8 mouse cellular contexts compared by ENCODE assay signal in the genomic region with DNA sequence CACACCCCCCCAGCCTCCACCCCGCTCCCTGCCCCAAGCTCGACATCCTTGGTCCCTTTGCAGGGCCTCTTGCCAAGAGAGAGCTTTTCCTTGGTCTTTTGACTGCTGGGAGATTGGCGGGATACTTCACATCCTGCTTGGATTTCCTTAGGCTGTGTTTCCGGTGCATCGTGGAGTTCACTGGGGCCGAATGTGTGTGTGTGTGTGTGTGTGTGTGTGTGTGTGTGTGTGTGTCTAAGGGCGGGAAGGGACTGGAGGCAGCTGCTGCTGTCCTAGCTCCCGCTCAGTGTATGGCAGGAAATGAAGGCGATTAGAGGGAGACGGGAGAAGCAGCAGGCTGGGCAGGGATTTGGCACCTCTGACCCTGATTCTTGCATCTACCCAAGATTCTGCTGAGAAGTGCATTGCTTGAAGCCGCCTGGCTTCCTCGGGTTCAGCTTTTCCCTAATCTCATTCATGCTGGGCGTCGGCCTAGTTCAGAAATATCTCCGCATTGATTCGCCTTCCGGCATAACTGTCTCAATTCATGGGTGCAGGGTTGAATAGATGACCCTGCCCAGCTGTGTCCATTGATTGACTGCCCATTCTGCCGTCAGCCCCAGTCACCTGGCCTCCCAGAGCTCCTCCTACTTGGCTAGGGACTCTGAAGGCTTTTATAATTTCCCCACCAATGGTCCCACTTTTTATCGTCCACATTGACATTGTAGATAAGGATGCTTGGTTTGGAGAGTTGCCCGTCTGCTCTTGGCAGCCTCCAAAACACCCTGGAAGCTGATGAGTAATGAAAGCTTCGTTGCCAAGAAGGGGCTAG. TPM values are rescaled to one million over a fixed set of nuclear protein-coding genes. Genes with fewer than 3 reads are reported as not detected.
A peak's percentile ranks its signal among the peaks of the same experiment; 100 is the strongest.
DNase-seq lines count a peak whose midpoint lies in the region; ATAC-seq and TF ChIP-seq lines count a peak whose summit lies in the region.

No protein-coding gene starts in this region.

- H3K4me3 ChIP-seq in heart, embryonic 11.5 days (ENCODE audit: low read depth, low read length) = no peak overlapping the region
- no peak overlapping the region for H3K4me3 ChIP-seq in lung, embryonic 14.5 days (ENCODE audit: low read depth, low read length)
- H3K4me3 ChIP-seq in stomach, embryonic 14.5 days (ENCODE audit: low read depth, low read length) = no peak overlapping the region

- no peaks in the 10 kb centered on the region for H3K27me3 ChIP-seq in heart, embryonic 11.5 days (ENCODE audit: control insufficient read depth, insufficient read depth, low read length)
- H3K27me3 ChIP-seq in lung, embryonic 14.5 days (ENCODE audit: insufficient read depth, low read length) = no peaks in the 10 kb centered on the region
- H3K27me3 ChIP-seq in stomach, embryonic 14.5 days (ENCODE audit: control insufficient read depth, insufficient read depth, low read length) = no peaks in the 10 kb centered on the region

- H3K9ac ChIP-seq in heart, embryonic 11.5 days (ENCODE audit: low read depth, low read length) = peak overlapping the region; percentile 30; the same call in 1 of the 2 replicates
- no peak overlapping the region for H3K9ac ChIP-seq in lung, embryonic 14.5 days
- no peak overlapping the region for H3K9ac ChIP-seq in stomach, embryonic 14.5 days (replicated peaks; ENCODE audit: low read depth, low read length)

- no peaks in the 10 kb centered on the region for H3K9me3 ChIP-seq in heart, embryonic 11.5 days (replicated peaks; ENCODE audit: control insufficient read depth, low read length)
- no peaks in the 10 kb centered on the region for H3K9me3 ChIP-seq in lung, embryonic 14.5 days (ENCODE audit: low read depth, low read length)
- no peaks in the 10 kb centered on the region for H3K9me3 ChIP-seq in stomach, embryonic 14.5 days (ENCODE audit: control insufficient read depth, low read depth, low read length)

- DNase-seq in urinary bladder, postnatal 36 days (ENCODE audit: low spot score in 2 of 2) = peak; percentile 52
- DNase-seq in urinary bladder, postnatal 25 days (ENCODE audit: low spot score) = no peak
- DNase-seq in embryo, embryonic 11 days = peak; percentile 54
- DNase-seq in kidney, adult 9 months = peak; percentile 78
- DNase-seq in lung, embryonic 14.5 days = peak; percentile 93
- DNase-seq in thymus, postnatal 36 days = no peak

- peak; percentile 75 for ATAC-seq in heart, embryonic 11.5 days (replicated peaks; ENCODE audit: insufficient number of reproducible peaks, low FRiP score, low TSS enrichment)
- ATAC-seq in lung, embryonic 14.5 days (ENCODE audit: insufficient read depth) = peak; percentile 93
- peak; percentile 70; the same call in 1 of the 2 replicates for ATAC-seq in stomach, embryonic 14.5 days (ENCODE audit: insufficient number of reproducible peaks, insufficient read depth, low FRiP score, low read depth)

- peaks cover 54% of the 10 kb centered on the region for H3K4me1 ChIP-seq in heart, embryonic 11.5 days (ENCODE audit: control insufficient read depth, insufficient read depth, low read length)
- H3K4me1 ChIP-seq in lung, embryonic 14.5 days (ENCODE audit: insufficient read depth) = peaks cover 54% of the 10 kb centered on the region
- H3K4me1 ChIP-seq in stomach, embryonic 14.5 days (ENCODE audit: control insufficient read depth, insufficient read depth, low read length) = peaks cover 36% of the 10 kb centered on the region

- H3K4me2 ChIP-seq in heart, embryonic 11.5 days = peak overlapping the region; percentile 14
- H3K4me2 ChIP-seq in lung, embryonic 14.5 days = peak overlapping the region; percentile 29; the same call in 1 of the 2 replicates
- no peak overlapping the region for H3K4me2 ChIP-seq in stomach, embryonic 14.5 days (replicated peaks; ENCODE audit: low read depth, low read length)

- H3K36me3 ChIP-seq in heart, embryonic 11.5 days (ENCODE audit: control insufficient read depth, insufficient read depth, low read length) = peaks cover 2% of the 10 kb centered on the region
- peaks cover 40% of the 10 kb centered on the region for H3K36me3 ChIP-seq in lung, embryonic 14.5 days (ENCODE audit: insufficient read depth)
- peaks cover 18% of the 10 kb centered on the region; the same call in 1 of the 2 replicates for H3K36me3 ChIP-seq in stomach, embryonic 14.5 days (ENCODE audit: control insufficient read depth, insufficient read depth, low read length)

- 40% methylated on average over 21 of the region's 21 CpGs for WGBS in heart, embryonic 11.5 days (ENCODE audit: insufficient replicate concordance)
- WGBS in lung, embryonic 14.5 days = 20% methylated on average over 21 of the region's 21 CpGs
- 28% methylated on average over 21 of the region's 21 CpGs for WGBS in stomach, embryonic 14.5 days

- no peak for TF ChIP-seq CTCF in lung, embryonic 14.5 days (IDR thresholded peaks at IDR 0.05; ENCODE audit: low read depth)

- peak overlapping the region; percentile 70 for H3K27ac ChIP-seq in heart, embryonic 11.5 days (ENCODE audit: low read depth, low read length)
- H3K27ac ChIP-seq in lung, embryonic 14.5 days (ENCODE audit: low read depth) = peak overlapping the region; percentile 92
- peak overlapping the region; percentile 81 for H3K27ac ChIP-seq in stomach, embryonic 14.5 days (ENCODE audit: low read length)

RNA-seq across cellular contexts. Expression of a gene that starts 9.6 kb away (rescaled TPM):
- polyA plus RNA-seq in heart, embryonic 11.5 days (2014; fragmentation: Nextera tagmentation; extraction: Ambion mirVana) = 24.4 and 31.7 TPM in 2 replicates
- polyA plus RNA-seq in lung, embryonic 14.5 days (2014; fragmentation: Nextera tagmentation; extraction: Ambion mirVana) = 25.4 and 27.0 TPM in 2 replicates
- polyA plus RNA-seq in stomach, embryonic 14.5 days (2014; fragmentation: Nextera tagmentation; extraction: Ambion mirVana) = 23.6 and 26.8 TPM in 2 replicates

RNA-seq across cellular contexts. Expression of a gene that starts 13.3 kb away (rescaled TPM):
- 2.4 and 9.0 TPM in 2 replicates for polyA plus RNA-seq in heart, embryonic 11.5 days (2014; fragmentation: Nextera tagmentation; extraction: Ambion mirVana)
- polyA plus RNA-seq in lung, embryonic 14.5 days (2014; fragmentation: Nextera tagmentation; extraction: Ambion mirVana) = 4.9 and 6.1 TPM in 2 replicates
- polyA plus RNA-seq in stomach, embryonic 14.5 days (2014; fragmentation: Nextera tagmentation; extraction: Ambion mirVana) = 3.5 and 5.6 TPM in 2 replicates

Comparison
In these comparisons a context has a peak if more than half of its experiments do, and no peak if none do; other contexts are left out.
1. DNase-seq: peak in urinary bladder, postnatal 36 days (2 of 2), embryo, embryonic 11 days (single experiment), kidney, adult 9 months (single experiment) and lung, embryonic 14.5 days (single experiment); none in urinary bladder, postnatal 25 days (single experiment) and thymus, postnatal 36 days (0 of 2).
2. Peak in every context shown above with its lines, with median percentiles within 50 percentile points of each other: ATAC-seq and H3K27ac ChIP-seq.